Mouse (Mus musculus) left cerebral cortex, adult 8-10 months (tissue): ENCODE measurements around the gene Sema3c. TPM values are rescaled to one million over a fixed set of nuclear protein-coding genes. Genes with fewer than 3 reads are reported as not detected.

Experiments
- DNase-seq, 2 experiments: peaks; one replicate each; pipeline ENCODE4 v3.0.0; 2022; ENCODE audit warnings: low spot score in 2 of 2
- total RNA-seq, 4 experiments: library from RNA; stranded (reverse); gene quantifications; 2 replicates each; pipeline ENCODE4 v1.2.4; 2022

The Sema3c gene
- total RNA-seq, 4 experiments from 2014 or later: 15.9 to 21.9 (median 19.8) TPM

GRCm38 (mm10) chr5:17647643-17648226 lies 73.7 kb downstream of the Sema3c start:
- no peak for DNase-seq

GRCm38 (mm10) chr5:17648865-17649542 lies 74.9 kb downstream of the Sema3c start:
- DNase-seq: no peak

GRCm38 (mm10) chr5:17661223-17661622 lies 87.1 kb downstream of the Sema3c start:
- DNase-seq: no peak

- DNase-seq: no peak
These were observed 97.3 kb downstream of the Sema3c start for GRCm38 (mm10) chr5:17671356-17671755.

- DNase-seq: no peak
These were observed 106.8 kb downstream of the Sema3c start for GRCm38 (mm10) chr5:17680862-17681261.

- DNase-seq: no peak
These were observed 115.0 kb downstream of the Sema3c start for GRCm38 (mm10) chr5:17689121-17689520.

GRCm38 (mm10) chr5:17689604-17690003 lies 115.5 kb downstream of the Sema3c start:
- no peak for DNase-seq

- DNase-seq: no peak
These were observed 121.3 kb downstream of the Sema3c start for GRCm38 (mm10) chr5:17695366-17695765.

GRCm38 (mm10) chr5:17698905-17699304 lies 124.8 kb downstream of the Sema3c start:
- no peak for DNase-seq

- DNase-seq: no peak
These were observed 130.1 kb downstream of the Sema3c start for GRCm38 (mm10) chr5:17704160-17704559.

- DNase-seq: no peak
These were observed 133.0 kb downstream of the Sema3c start for GRCm38 (mm10) chr5:17707086-17707485.

- DNase-seq: no peak
These were observed 138.3 kb downstream of the Sema3c start for GRCm38 (mm10) chr5:17712374-17712773.

GRCm38 (mm10) chr5:17715206-17715605 lies 141.1 kb downstream of the Sema3c start:
- DNase-seq: no peak

GRCm38 (mm10) chr5:17720011-17720410 lies 145.9 kb downstream of the Sema3c start:
- DNase-seq: no peak

GRCm38 (mm10) chr5:17724031-17724430 lies 149.9 kb downstream of the Sema3c start:
- no peak for DNase-seq

- no peak for DNase-seq
These were observed 154.0 kb downstream of the Sema3c start for GRCm38 (mm10) chr5:17728047-17728446.

- no peak for DNase-seq
These were observed 165.7 kb downstream of the Sema3c start for GRCm38 (mm10) chr5:17739805-17740204.

- DNase-seq: no peak
These were observed 172.4 kb downstream of the Sema3c start for GRCm38 (mm10) chr5:17746520-17746919.

- DNase-seq: no peak
These were observed 173.1 kb downstream of the Sema3c start for GRCm38 (mm10) chr5:17747143-17747542.

- no peak for DNase-seq
These were observed 174.2 kb downstream of the Sema3c start for GRCm38 (mm10) chr5:17748293-17748692.

GRCm38 (mm10) chr5:17753471-17754005 lies 179.5 kb downstream of the Sema3c start:
- DNase-seq: no peak

- no peak for DNase-seq
These were observed 192.1 kb downstream of the Sema3c start for GRCm38 (mm10) chr5:17766006-17766677.
